ENCODE assay signal across 10 mouse cellular contexts in the genomic region with DNA sequence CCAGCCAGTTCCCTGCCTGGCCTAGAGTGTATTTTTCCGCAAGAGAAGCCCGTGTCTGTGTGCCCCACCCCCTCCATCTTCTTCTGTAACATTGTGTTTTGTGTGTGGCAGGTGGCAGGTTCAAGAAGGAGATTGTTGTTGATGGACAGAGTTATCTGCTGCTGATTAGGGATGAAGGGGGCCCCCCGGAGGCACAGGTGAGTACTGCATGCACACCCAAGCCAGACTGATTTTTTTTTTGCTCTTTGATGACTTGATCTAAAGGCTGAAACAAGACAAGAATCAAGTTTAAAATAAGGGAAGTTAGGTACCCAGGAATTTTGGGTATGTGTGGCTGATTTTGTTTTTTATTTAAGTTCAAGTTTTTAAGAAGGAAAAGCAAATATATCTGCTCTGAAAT.
A peak's percentile ranks its signal among the peaks of the same experiment; 100 is the strongest.
DNase-seq lines count a peak whose midpoint lies in the region; ATAC-seq and TF ChIP-seq lines count a peak whose summit lies in the region.
"Had no signal": no experiment of that assay in that cellular context is flagged by ENCODE, and none has a peak within 500 bp of the region (broad histone marks: within the 10 kb centered on the region; RNA-seq: fewer than 3 reads in every experiment).

No protein-coding gene starts in this region.

- TF ChIP-seq CTCF in lung, embryonic 14.5 days (IDR thresholded peaks at IDR 0.05; ENCODE audit: low read depth): peak; percentile 59

- H3K4me3 ChIP-seq in lung, embryonic 14.5 days (ENCODE audit: low read depth, low read length): no peak overlapping the region
- no peak overlapping the region for H3K4me3 ChIP-seq in embryonic facial prominence, embryonic 10.5 days
- no peak overlapping the region for H3K4me3 ChIP-seq in midbrain, embryonic 14.5 days (replicated peaks; ENCODE audit: low read depth, low read length)
- H3K4me3 ChIP-seq: neural tube, embryonic 12.5 days had no signal

- no peak overlapping the region for H3K9ac ChIP-seq in lung, embryonic 14.5 days
- H3K9ac ChIP-seq in midbrain, embryonic 14.5 days (replicated peaks; ENCODE audit: low read length): no peak overlapping the region
- H3K9ac ChIP-seq: neural tube, embryonic 12.5 days had no signal

- peaks cover 14% of the 10 kb centered on the region; the same call in 1 of the 2 replicates for H3K36me3 ChIP-seq in lung, embryonic 14.5 days (ENCODE audit: insufficient read depth)
- H3K36me3 ChIP-seq in embryonic facial prominence, embryonic 10.5 days (replicated peaks): peaks cover 47% of the 10 kb centered on the region
- peaks cover 41% of the 10 kb centered on the region for H3K36me3 ChIP-seq in midbrain, embryonic 14.5 days (ENCODE audit: control insufficient read depth, insufficient read depth, low read length)
- H3K36me3 ChIP-seq: G1E had no signal

- WGBS in lung, embryonic 14.5 days: 58% methylated on average over 3 of the region's 3 CpGs
- 65% methylated on average over 3 of the region's 3 CpGs for WGBS in embryonic facial prominence, embryonic 10.5 days
- WGBS in midbrain, embryonic 14.5 days: 58% methylated on average over 3 of the region's 3 CpGs

- no peaks in the 10 kb centered on the region for H3K9me3 ChIP-seq in lung, embryonic 14.5 days (ENCODE audit: low read depth, low read length)
- no peaks in the 10 kb centered on the region for H3K9me3 ChIP-seq in embryonic facial prominence, embryonic 10.5 days
- no peaks in the 10 kb centered on the region for H3K9me3 ChIP-seq in midbrain, embryonic 14.5 days (ENCODE audit: control insufficient read depth, low read length)
- H3K9me3 ChIP-seq: neural tube, embryonic 12.5 days had no signal

- no peak overlapping the region for H3K4me2 ChIP-seq in lung, embryonic 14.5 days
- no peak overlapping the region for H3K4me2 ChIP-seq in midbrain, embryonic 14.5 days (ENCODE audit: low read length)
- H3K4me2 ChIP-seq: neural tube, embryonic 12.5 days had no signal

- H3K4me1 ChIP-seq in lung, embryonic 14.5 days (ENCODE audit: insufficient read depth): no peaks in the 10 kb centered on the region
- H3K4me1 ChIP-seq in embryonic facial prominence, embryonic 10.5 days: no peaks in the 10 kb centered on the region
- 0 out of 2 replicates have a peak, but pooled peaks cover 7% of the 10 kb centered on the region for H3K4me1 ChIP-seq in midbrain, embryonic 14.5 days (ENCODE audit: control insufficient read depth, insufficient read depth, low read length)

- no peak for ATAC-seq in lung, embryonic 14.5 days (ENCODE audit: insufficient read depth)
- no peak for ATAC-seq in midbrain, embryonic 14.5 days (ENCODE audit: low FRiP score, low TSS enrichment)
- ATAC-seq in CD4-positive, CD25-positive, alpha-beta regulatory T cell, adult 4 months: no peak

- no peak overlapping the region for H3K27ac ChIP-seq in lung, embryonic 14.5 days (ENCODE audit: low read depth)
- no peak overlapping the region for H3K27ac ChIP-seq in embryonic facial prominence, embryonic 10.5 days (replicated peaks)
- H3K27ac ChIP-seq in midbrain, embryonic 14.5 days (replicated peaks; ENCODE audit: low read depth, low read length): 0 out of 2 replicates have a peak overlapping the region, but pooled peaks have one; percentile 20

- H3K27me3 ChIP-seq in lung, embryonic 14.5 days (ENCODE audit: insufficient read depth, low read length): no peaks in the 10 kb centered on the region
- no peaks in the 10 kb centered on the region for H3K27me3 ChIP-seq in embryonic facial prominence, embryonic 10.5 days (replicated peaks; ENCODE audit: low read depth, poor library complexity, severe bottlenecking)
- no peaks in the 10 kb centered on the region for H3K27me3 ChIP-seq in midbrain, embryonic 14.5 days (ENCODE audit: control insufficient read depth, insufficient read depth, low read length)
- H3K27me3 ChIP-seq: neural tube, embryonic 12.5 days had no signal

- peak; percentile 41 to 51 for DNase-seq in frontal cortex, postnatal 36 days (ENCODE audit: low spot score in 2 of 2)
- no peak for DNase-seq in frontal cortex, postnatal 14 days (ENCODE audit: low spot score in 2 of 2)
- DNase-seq in lung, embryonic 14.5 days: no peak
- no peak for DNase-seq in lung, postnatal 4 days
- DNase-seq in embryonic facial prominence, embryonic 10.5 days (ENCODE audit: low spot score): peak; percentile 44
- peak; percentile 43 for DNase-seq in midbrain, embryonic 14.5 days
- DNase-seq in spleen, postnatal 4 days (ENCODE audit: low spot score in 2 of 2): no peak

Comparison
In these comparisons a context has a peak if more than half of its experiments do, and no peak if none do; other contexts are left out.
1. DNase-seq: peak in frontal cortex, postnatal 36 days (2 of 2), embryonic facial prominence, embryonic 10.5 days (single experiment) and midbrain, embryonic 14.5 days (single experiment); none in frontal cortex, postnatal 14 days (0 of 2), lung, embryonic 14.5 days (single experiment), lung, postnatal 4 days (0 of 2) and spleen, postnatal 4 days (0 of 2).